10 mouse cellular contexts compared by ENCODE assay signal in the genomic region with DNA sequence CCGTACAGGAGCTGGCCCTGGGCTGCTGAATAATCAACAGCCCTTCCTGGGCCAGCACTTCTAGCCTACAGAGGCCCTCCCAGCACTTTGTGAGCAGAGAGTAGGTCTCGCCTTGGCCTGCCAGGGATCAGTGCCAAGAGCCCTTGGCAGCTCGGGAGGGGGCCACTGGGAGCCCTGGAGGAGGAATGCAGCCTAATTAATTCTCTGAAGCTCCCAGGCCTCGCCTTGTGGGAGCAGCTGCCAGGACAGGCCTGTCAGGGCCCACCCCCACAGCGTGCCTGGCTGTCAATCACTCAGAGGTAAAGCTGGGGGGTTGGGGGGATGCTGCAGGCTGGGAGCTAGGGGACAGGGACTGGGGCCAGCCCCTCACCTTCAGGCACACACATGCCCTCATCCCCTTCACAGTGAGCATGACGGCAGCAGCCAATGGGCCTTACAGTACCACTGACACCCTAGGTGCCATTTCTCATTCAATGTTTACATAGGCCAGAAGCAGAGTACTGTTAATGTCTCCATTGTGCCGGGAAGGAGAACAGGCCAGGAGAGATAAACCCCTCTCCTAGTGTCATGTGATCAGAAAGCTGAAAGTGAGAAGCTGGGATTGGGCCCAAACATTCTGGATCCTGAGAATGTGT. TPM values are rescaled to one million over a fixed set of nuclear protein-coding genes. Genes with fewer than 3 reads are reported as not detected.
A peak's percentile ranks its signal among the peaks of the same experiment; 100 is the strongest.
DNase-seq lines count a peak whose midpoint lies in the region; ATAC-seq lines count a peak whose summit lies in the region.
"Had no signal": no experiment of that assay in that cellular context is flagged by ENCODE, and none has a peak within 500 bp of the region (broad histone marks: within the 10 kb centered on the region; RNA-seq: fewer than 3 reads in every experiment).

No protein-coding gene starts in this region.

- ATAC-seq in forebrain, embryonic 15.5 days (replicated peaks) = peak; percentile 95
- ATAC-seq in neural tube, embryonic 15.5 days (ENCODE audit: low FRiP score) = peak; percentile 81

- 17% methylated on average over 7 of the region's 7 CpGs for WGBS in heart, embryonic 10.5 days
- 7% methylated on average over 7 of the region's 7 CpGs for WGBS in forebrain, embryonic 15.5 days
- 15% methylated on average over 7 of the region's 7 CpGs for WGBS in neural tube, embryonic 15.5 days

- H3K9ac ChIP-seq in forebrain, embryonic 15.5 days (replicated peaks) = no peak overlapping the region
- H3K9ac ChIP-seq in neural tube, embryonic 15.5 days (replicated peaks) = no peak overlapping the region
- H3K9ac ChIP-seq: liver, embryonic 15.5 days had no signal

- H3K4me1 ChIP-seq in heart, embryonic 10.5 days = peaks cover 33% of the 10 kb centered on the region
- H3K4me1 ChIP-seq in forebrain, embryonic 15.5 days = peaks cover 23% of the 10 kb centered on the region
- peaks cover 8% of the 10 kb centered on the region for H3K4me1 ChIP-seq in neural tube, embryonic 15.5 days
- H3K4me1 ChIP-seq: liver, embryonic 15.5 days had no signal

- H3K36me3 ChIP-seq in heart, embryonic 10.5 days = no peaks in the 10 kb centered on the region
- no peaks in the 10 kb centered on the region for H3K36me3 ChIP-seq in forebrain, embryonic 15.5 days
- no peaks in the 10 kb centered on the region for H3K36me3 ChIP-seq in neural tube, embryonic 15.5 days
- H3K36me3 ChIP-seq: liver, embryonic 15.5 days had no signal

- H3K4me3 ChIP-seq in heart, embryonic 10.5 days = no peak overlapping the region
- H3K4me3 ChIP-seq in forebrain, embryonic 15.5 days = no peak overlapping the region
- H3K4me3 ChIP-seq in neural tube, embryonic 15.5 days (replicated peaks) = no peak overlapping the region
- H3K4me3 ChIP-seq: liver, embryonic 15.5 days had no signal

- peak overlapping the region; percentile 47; the same call in 1 of the 2 replicates for H3K27ac ChIP-seq in heart, embryonic 10.5 days
- H3K27ac ChIP-seq in forebrain, embryonic 15.5 days (replicated peaks) = peak overlapping the region; percentile 58
- 0 out of 2 replicates have a peak overlapping the region, but pooled peaks have one; percentile 6 for H3K27ac ChIP-seq in neural tube, embryonic 15.5 days (replicated peaks)
- H3K27ac ChIP-seq: liver, embryonic 15.5 days had no signal

- H3K4me2 ChIP-seq in forebrain, embryonic 15.5 days (replicated peaks) = no peak overlapping the region
- no peak overlapping the region for H3K4me2 ChIP-seq in neural tube, embryonic 15.5 days
- H3K4me2 ChIP-seq: liver, embryonic 15.5 days had no signal

- peaks cover 7% of the 10 kb centered on the region; the same call in 1 of the 2 replicates for H3K27me3 ChIP-seq in heart, embryonic 10.5 days (ENCODE audit: insufficient read depth, poor library complexity, severe bottlenecking)
- no peaks in the 10 kb centered on the region for H3K27me3 ChIP-seq in forebrain, embryonic 15.5 days
- no peaks in the 10 kb centered on the region for H3K27me3 ChIP-seq in neural tube, embryonic 15.5 days (replicated peaks)
- H3K27me3 ChIP-seq: liver, embryonic 15.5 days had no signal

- DNase-seq in heart, embryonic 10.5 days (ENCODE audit: low spot score) = peak; percentile 84
- no peak for DNase-seq in heart, adult 11 months
- peak; percentile 64 for DNase-seq in MN1 (ENCODE audit: low spot score)
- DNase-seq in layer of hippocampus, adult 8-10 months (ENCODE audit: low spot score in 2 of 2) = peak; percentile 55 to 63
- DNase-seq in spleen, postnatal 10 days (ENCODE audit: low spot score in 2 of 2) = no peak
- DNase-seq in spleen, adult 12 weeks (ENCODE audit: low spot score) = no peak

- no peaks in the 10 kb centered on the region for H3K9me3 ChIP-seq in heart, embryonic 10.5 days
- no peaks in the 10 kb centered on the region for H3K9me3 ChIP-seq in forebrain, embryonic 15.5 days
- no peaks in the 10 kb centered on the region for H3K9me3 ChIP-seq in neural tube, embryonic 15.5 days (replicated peaks)
- H3K9me3 ChIP-seq: liver, embryonic 15.5 days had no signal

RNA-seq across cellular contexts. Expression of a gene that starts 11.2 kb away (rescaled TPM):
- polyA plus RNA-seq in heart, embryonic 10.5 days (2016; fragmentation: Nextera tagmentation; extraction: Ambion mirVana) = 0.46 and 0.60 TPM in 2 replicates
- 0.27 TPM in 1 of 2 replicates, not detected in the other for polyA plus RNA-seq in forebrain, embryonic 15.5 days (2015; fragmentation: Nextera tagmentation; extraction: Ambion mirVana)
- total RNA-seq in layer of hippocampus, adult 8-10 months (2022) = not detected
- 0.14 and 1.3 TPM in 2 replicates for polyA plus RNA-seq in neural tube, embryonic 15.5 days (2015; fragmentation: Nextera tagmentation; extraction: Ambion mirVana)
- total RNA-seq: CH12.LX had no signal
- polyA plus RNA-seq: liver, embryonic 15.5 days had no signal

Comparison
In these comparisons a context has a peak if more than half of its experiments do, and no peak if none do; other contexts are left out.
1. DNase-seq: peak in heart, embryonic 10.5 days (single experiment), MN1 (single experiment) and layer of hippocampus, adult 8-10 months (2 of 2); none in heart, adult 11 months (single experiment), spleen, postnatal 10 days (0 of 2) and spleen, adult 12 weeks (single experiment).
2. H3K27ac ChIP-seq: peak in every context shown above with its lines; median percentile 58 in forebrain, embryonic 15.5 days; 47 in heart, embryonic 10.5 days; 6 in neural tube, embryonic 15.5 days.